Mouse (Mus musculus): ENCODE results near the gene Msh5. TPM values are rescaled to one million over a fixed set of nuclear protein-coding genes. Genes with fewer than 3 reads are reported as not detected.
"Not testable (repeated sequence)": the region's sequence is repeated elsewhere in the genome, so short reads cannot be mapped to it uniquely, and the experiment has no call there.

Msh5 gene
- total RNA-seq, 2 experiments from 2014 or later, result not detected

- no peak for TF ChIP-seq CTCF (IDR thresholded peaks at IDR 0.05)
- Histone ChIP-seq H3K4me3 (no peak overlapping the region), H3K27ac (no peak overlapping the region)
- no peak for DNase-seq
- intact Hi-C loops (cut with DNase I), result no loop called here
These were observed 47.8 kb downstream of the Msh5 start for GRCm38 (mm10) chr17:34998526-34999430.

GRCm38 (mm10) chr17:34997142-34997483 is 49.4 kb downstream of the Msh5 start:
- no peak for DNase-seq
- no peak for TF ChIP-seq CTCF (IDR thresholded peaks at IDR 0.05)
- Histone ChIP-seq H3K4me3 (no peak overlapping the region), H3K27ac (no peak overlapping the region)
- intact Hi-C loops (cut with DNase I), result no loop called here

GRCm38 (mm10) chr17:34996411-34997141 is 50.0 kb downstream of the Msh5 start:
- intact Hi-C loops (cut with DNase I), result no loop called here
- no peak overlapping the region for H3K4me3 ChIP-seq
- no peak for TF ChIP-seq CTCF (IDR thresholded peaks at IDR 0.05)
- DNase-seq, result no peak
- no peak overlapping the region for H3K27ac ChIP-seq

GRCm38 (mm10) chr17:34995927-34996326 is 50.6 kb downstream of the Msh5 start:
- H3K27ac ChIP-seq; DNase-seq; H3K4me3 ChIP-seq; intact Hi-C loops (cut with DNase I): not testable (repeated sequence)

- H3K27ac ChIP-seq; intact Hi-C loops (cut with DNase I); H3K4me3 ChIP-seq; DNase-seq: not testable (repeated sequence)
These were observed 51.4 kb downstream of the Msh5 start for GRCm38 (mm10) chr17:34995192-34995591.

GRCm38 (mm10) chr17:34994751-34995150 is 51.8 kb downstream of the Msh5 start:
- intact Hi-C loops (cut with DNase I), result no loop called here
- no peak overlapping the region for H3K27ac ChIP-seq
- H3K4me3 ChIP-seq, result no peak overlapping the region
- no peak for DNase-seq
- no peak for TF ChIP-seq CTCF (IDR thresholded peaks at IDR 0.05)

- no peak for DNase-seq
- TF ChIP-seq CTCF (IDR thresholded peaks at IDR 0.05), result peak; percentile 94
- no peak overlapping the region for H3K4me3 ChIP-seq
- intact Hi-C loops (cut with DNase I), result loop anchor here (2.0 to 10.0 kb wide), 2 partner anchors 49 to 129 kb away; partner anchors contain the start of gene Neu1
- no peak overlapping the region for H3K27ac ChIP-seq
These were observed 62.3 kb downstream of the Msh5 start for GRCm38 (mm10) chr17:34984218-34984617.

GRCm38 (mm10) chr17:34982328-34982727 is 64.2 kb downstream of the Msh5 start:
- peak overlapping the region; percentile 100 for H3K27ac ChIP-seq
- TF ChIP-seq CTCF (IDR thresholded peaks at IDR 0.05), result no peak

GRCm38 (mm10) chr17:34981690-34982180 is 64.8 kb downstream of the Msh5 start, which contains the start of gene Lsm2:
Gene Lsm2 (plus strand): TSS chr17:34981862.
- intact Hi-C loops (cut with DNase I), result loop anchor here (1.0 to 10.0 kb wide), 2 partner anchors 29 to 47 kb away; partner anchors contain the start of gene Neu1
- peak within 1 kb of the TSS; percentile 100 for H3K27ac ChIP-seq
- peak; percentile 94 for DNase-seq
- peak within 1 kb of the TSS; percentile 95 for H3K4me3 ChIP-seq
- TF ChIP-seq CTCF (IDR thresholded peaks at IDR 0.05), result no peak

More at GRCm38 (mm10) chr17:34982328-34982727, 64.2 kb downstream of the Msh5 start:
- intact Hi-C loops (cut with DNase I), result loop anchor here (10.0 kb wide), 1 partner anchor 48 kb away; the partner anchor contains the start of gene Neu1
- no peak for DNase-seq
- H3K4me3 ChIP-seq, result peak overlapping the region; percentile 95

GRCm38 (mm10) chr17:34980655-34981054 is 65.9 kb downstream of the Msh5 start:
- TF ChIP-seq CTCF (IDR thresholded peaks at IDR 0.05), result peak; percentile 84
- peak overlapping the region; percentile 100 for H3K27ac ChIP-seq
- intact Hi-C loops (cut with DNase I), result loop anchor here (1.0 to 10.0 kb wide), 2 partner anchors 28 to 46 kb away; partner anchors contain the start of gene Neu1
- H3K4me3 ChIP-seq, result peak overlapping the region; percentile 95
- DNase-seq, result no peak

- H3K27ac ChIP-seq, result no peak overlapping the region
- DNase-seq, result no peak
- TF ChIP-seq CTCF (IDR thresholded peaks at IDR 0.05), result no peak
- no peak overlapping the region for H3K4me3 ChIP-seq
- intact Hi-C loops (cut with DNase I), result loop anchor here (10.0 kb wide), 1 partner anchor 45 kb away; the partner anchor contains the start of gene Neu1
These were observed 66.9 kb downstream of the Msh5 start for GRCm38 (mm10) chr17:34979631-34980030.

Other genes starting within 250 kb of the Msh5 start
- not detected for gene Cyp21a1, start 242.2 kb downstream of the Msh5 start, total RNA-seq (2021)
- gene Stk19, start 209.8 kb downstream of the Msh5 start, total RNA-seq (2021), result 1 to 10 TPM; 7.3 to 7.7 TPM
- 10 to 100 TPM in 1 of 2 experiments, 1 to 10 TPM in 1; 10.0 to 11.4 TPM for gene Dxo, start 209.7 kb downstream of the Msh5 start, total RNA-seq (2021)
- 10 to 100 TPM; 19.0 to 24.6 TPM for gene Skiv2l, start 196.5 kb downstream of the Msh5 start, total RNA-seq (2021)
- gene Nelfe, start 196.4 kb downstream of the Msh5 start, total RNA-seq (2021), result 10 to 100 TPM in 1 of 2 experiments, 1 to 10 TPM in 1; 9.4 to 10.8 TPM
- 1 to 10 TPM; 1.9 to 2.0 TPM for gene Cfb, start 184.2 kb downstream of the Msh5 start, total RNA-seq (2021)
- 1 to 10 TPM; 5.2 to 8.3 TPM for gene Zbtb12, start 167.3 kb downstream of the Msh5 start, total RNA-seq (2021)
- not detected for gene Gm20547, start 164.7 kb downstream of the Msh5 start, total RNA-seq (2021)
- 1 to 10 TPM; 1.3 to 3.4 TPM for gene C2, start 148.5 kb downstream of the Msh5 start, total RNA-seq (2021)
- gene Ehmt2, start 148.3 kb downstream of the Msh5 start, total RNA-seq (2021), result 10 to 100 TPM; 28.0 to 29.6 TPM
- gene Slc44a4, start 132.3 kb downstream of the Msh5 start, total RNA-seq (2021), result not detected
- 10 to 100 TPM; 10.5 to 12.0 TPM for gene Neu1, start 115.5 kb downstream of the Msh5 start, total RNA-seq (2021)
- 10 to 100 TPM in 1 of 2 experiments, 1 to 10 TPM in 1; 3.9 to 13.0 TPM for gene Hspa1b, start 87.5 kb downstream of the Msh5 start, total RNA-seq (2021)
- not detected for gene Gm20481, start 76.8 kb downstream of the Msh5 start, total RNA-seq (2021)
- gene Hspa1a, start 74.6 kb downstream of the Msh5 start, total RNA-seq (2021), result 10 to 100 TPM in 1 of 2 experiments, 1 to 10 TPM in 1; 6.8 to 14.1 TPM
- gene Hspa1l, start 74.0 kb downstream of the Msh5 start, total RNA-seq (2021), result 10 to 100 TPM; 14.9 to 31.2 TPM
- 10 to 100 TPM; 15.2 to 17.0 TPM for gene Lsm2, start 64.9 kb downstream of the Msh5 start, total RNA-seq (2021)
- 10 to 100 TPM; 31.0 to 35.2 TPM for gene Vars, start 45.8 kb downstream of the Msh5 start, total RNA-seq (2021)
- gene Vwa7, start 30.2 kb downstream of the Msh5 start, total RNA-seq (2021), result 10 to 100 TPM in 1 of 2 experiments, 1 to 10 TPM in 1; 7.8 to 14.4 TPM
- not detected for gene Sapcd1, start 18.7 kb downstream of the Msh5 start, total RNA-seq (2021)
- 10 to 100 TPM in 1 of 2 experiments, 1 to 10 TPM in 1; 7.2 to 11.3 TPM for gene Clic1, start 3.2 kb upstream of the Msh5 start, total RNA-seq (2021)
- 1 to 10 TPM; 6.9 to 9.3 TPM for gene Ddah2, start 12.3 kb upstream of the Msh5 start, total RNA-seq (2021)
- not detected for gene Ly6g6c, start 18.6 kb upstream of the Msh5 start, total RNA-seq (2021)
- not detected for gene Mpig6b, start 19.4 kb upstream of the Msh5 start, total RNA-seq (2021)
- not detected for gene Ly6g6e, start 30.2 kb upstream of the Msh5 start, total RNA-seq (2021)
- gene Ly6g6d, start 31.3 kb upstream of the Msh5 start, total RNA-seq (2021), result 1 to 10 TPM in 1 of 2 experiments, under 1 TPM in 1; 0.50 to 1.9 TPM
- not detected for gene Ly6g6f, start 38.9 kb upstream of the Msh5 start, total RNA-seq (2021)
- 10 to 100 TPM; 74.2 to 99.7 TPM for gene Abhd16a, start 42.5 kb upstream of the Msh5 start, total RNA-seq (2021)
- not detected for gene Ly6g5c, start 61.5 kb upstream of the Msh5 start, total RNA-seq (2021)
- under 1 TPM in 1 of 2 experiments, not detected in 1; 0.36 TPM for gene Ly6g5b, start 68.7 kb upstream of the Msh5 start, total RNA-seq (2021)
- gene Gpank1, start 74.7 kb upstream of the Msh5 start, total RNA-seq (2021), result 1 to 10 TPM; 8.5 to 8.7 TPM
- 100 to 1,000 TPM; 186 to 187 TPM for gene Csnk2b, start 75.3 kb upstream of the Msh5 start, total RNA-seq (2021)
- gene D17H6S53E, start 79.6 kb upstream of the Msh5 start, total RNA-seq (2021), result 10 to 100 TPM; 13.6 to 24.6 TPM
- gene Apom, start 85.3 kb upstream of the Msh5 start, total RNA-seq (2021), result not detected
- gene Bag6, start 88.4 kb upstream of the Msh5 start, total RNA-seq (2021), result 100 to 1,000 TPM; 233 to 244 TPM
- gene Prrc2a, start 118.2 kb upstream of the Msh5 start, total RNA-seq (2021), result 100 to 1,000 TPM in 1 of 2 experiments, 10 to 100 TPM in 1; 98.7 to 120 TPM
- under 1 TPM in 1 of 2 experiments, not detected in 1; 0.75 TPM for gene Aif1, start 129.3 kb upstream of the Msh5 start, total RNA-seq (2021)
- gene Lst1, start 141.7 kb upstream of the Msh5 start, total RNA-seq (2021), result 1 to 10 TPM in 1 of 2 experiments, under 1 TPM in 1; 0.67 to 1.2 TPM
- not detected for gene Ltb, start 147.7 kb upstream of the Msh5 start, total RNA-seq (2021)
- gene Tnf, start 155.3 kb upstream of the Msh5 start, total RNA-seq (2021), result not detected
- under 1 TPM in 1 of 2 experiments, not detected in 1; 0.41 TPM for gene Lta, start 158.6 kb upstream of the Msh5 start, total RNA-seq (2021)
- gene Gm16181, start 174.1 kb upstream of the Msh5 start, total RNA-seq (2021), result not detected
- gene Atp6v1g2, start 186.9 kb upstream of the Msh5 start, total RNA-seq (2021), result 1 to 10 TPM; 1.9 to 2.0 TPM
- 1 to 10 TPM; 7.0 to 7.8 TPM for gene Nfkbil1, start 189.0 kb upstream of the Msh5 start, total RNA-seq (2021)
- gene Ddx39b, start 195.0 kb upstream of the Msh5 start, total RNA-seq (2021), result 10 to 100 TPM; 83.8 to 94.7 TPM
- 10 to 100 TPM; 30.4 to 38.5 TPM for gene H2-D1, start 216.0 kb upstream of the Msh5 start, total RNA-seq (2021)

All from gastrocnemius, adult 2 months (tissue).